Mouse (Mus musculus) CH12.LX (cell line): ENCODE results near the gene Mob1a. TPM values are rescaled to one million over a fixed set of nuclear protein-coding genes. Genes with fewer than 3 reads are reported as not detected.

Experiments used
- DNase-seq: peaks from one replicate; pipeline ENCODE4 v3.0.0-alpha.2; 2013; ENCODE audit errors: extremely low read depth
- H3K27ac ChIP-seq: 2 replicates; pipeline ENCODE4 v1.5.1; 2012; ENCODE audit warnings: low read depth, mild to moderate bottlenecking, control low read depth, moderate library complexity; ENCODE audit not compliant: insufficient read depth
- H3K27me3 ChIP-seq: replicated peaks from 2 replicates; pipeline ENCODE3; 2012; ENCODE audit warnings: inconsistent platforms
- H3K36me3 ChIP-seq, 2 experiments: replicated peaks in 1 of 2; 2 replicates each; pipeline versions ENCODE3 to v1.6.1; 2012; ENCODE audit warnings: inconsistent platforms in 1 of 2, low read length in 1 of 2, mild to moderate bottlenecking in 1 of 2, mixed read lengths in 1 of 2, moderate library complexity in 1 of 2; ENCODE audit not compliant: control insufficient read depth in 1 of 2, insufficient read depth in 1 of 2
- H3K4me1 ChIP-seq, 2 experiments: 2 replicates each; pipeline ENCODE4 v1.6.1; 2012; ENCODE audit warnings: inconsistent platforms in 1 of 2, moderate library complexity in 1 of 2; ENCODE audit not compliant: insufficient read depth in 2 of 2, control insufficient read depth in 1 of 2
- H3K4me2 ChIP-seq: 2 replicates; pipeline ENCODE4 v1.6.1; 2012; ENCODE audit warnings: low read depth, mild to moderate bottlenecking, control low read depth; ENCODE audit not compliant: poor library complexity, insufficient read depth, severe bottlenecking
- H3K4me3 ChIP-seq, 3 experiments: fragments of 150-350 bp in 1 of 3; sonication (generic) in 1 of 3; replicated peaks in 1 of 3; 2 replicates each; pipeline versions ENCODE3 to v1.5.1; 2011 to 2012; ENCODE audit warnings: low read depth in 2 of 3, low read length in 2 of 3, mild to moderate bottlenecking in 2 of 3, moderate library complexity in 2 of 3, control low read depth in 1 of 3, improper control_type of control experiment in 1 of 3, inconsistent platforms in 1 of 3, mixed read lengths in 1 of 3; ENCODE audit not compliant: poor library complexity in 1 of 3
- H3K79me2 ChIP-seq: replicated peaks from 2 replicates; pipeline ENCODE4 v1.6.1; 2012; ENCODE audit warnings: mild to moderate bottlenecking, moderate library complexity; ENCODE audit not compliant: control insufficient read depth, poor library complexity, insufficient read depth, severe bottlenecking; ENCODE audit errors: extremely low read depth
- H3K9ac ChIP-seq: 2 replicates; pipeline ENCODE4 v1.6.1; 2012; ENCODE audit warnings: low read depth, mild to moderate bottlenecking, control low read depth, moderate library complexity; ENCODE audit not compliant: insufficient read depth
- H3K9me3 ChIP-seq: replicated peaks from 2 replicates; pipeline ENCODE3; 2012; ENCODE audit warnings: low read length, inconsistent platforms, mixed read lengths
- BHLHE40 ChIP-seq: IDR thresholded peaks from 2 replicates; pipeline ENCODE4 v1.6.1; 2011; ENCODE audit warnings: mild to moderate bottlenecking, low read depth, low read length, improper control_type of control experiment
- CHD1 ChIP-seq: IDR thresholded peaks from 2 replicates; pipeline ENCODE4 v1.6.1; 2012; ENCODE audit warnings: low read depth, low read length, improper control_type of control experiment, inconsistent platforms
- CHD2 ChIP-seq: IDR thresholded peaks from 2 replicates; pipeline ENCODE4 v1.6.1; 2011; ENCODE audit warnings: low read length, improper control_type of control experiment
- CTCF ChIP-seq, 2 experiments: IDR thresholded peaks in 1 of 2; conservative IDR thresholded peaks in 1 of 2; 2 replicates each; pipeline ENCODE4 v1.5.1; 2011 to 2012; ENCODE audit warnings: low read depth in 2 of 2, low read length in 2 of 2, improper control_type of control experiment in 1 of 2, inconsistent platforms in 1 of 2, mild to moderate bottlenecking in 1 of 2, moderate library complexity in 1 of 2
- E2F4 ChIP-seq: IDR thresholded peaks from 2 replicates; pipeline ENCODE4 v1.6.1; 2011; ENCODE audit warnings: low read depth, low read length, improper control_type of control experiment; ENCODE audit not compliant: insufficient replicate concordance
- ELF1 ChIP-seq: IDR thresholded peaks from 2 replicates; pipeline ENCODE4 v1.6.1; 2014; ENCODE audit warnings: low read depth, mild to moderate bottlenecking, inconsistent platforms, low read length, improper control_type of control experiment
- EP300 ChIP-seq: IDR thresholded peaks from 2 replicates; pipeline ENCODE4 v1.6.1; 2011; ENCODE audit warnings: low read length, improper control_type of control experiment
- ETS1 ChIP-seq: conservative IDR thresholded peaks from 2 replicates; pipeline ENCODE4 v1.6.1; 2012; ENCODE audit warnings: low read depth, mild to moderate bottlenecking, inconsistent platforms, low read length, improper control_type of control experiment, moderate library complexity
- GABPA ChIP-seq: IDR thresholded peaks from 2 replicates; pipeline ENCODE4 v1.6.1; 2012; ENCODE audit warnings: low read depth, low read length, improper control_type of control experiment, inconsistent platforms; ENCODE audit not compliant: insufficient replicate concordance
- HCFC1 ChIP-seq: IDR thresholded peaks from 2 replicates; pipeline ENCODE4 v1.6.1; 2012; ENCODE audit warnings: low read depth, mild to moderate bottlenecking, inconsistent platforms, low read length, improper control_type of control experiment
- IRF4 ChIP-seq: IDR thresholded peaks from 2 replicates; pipeline ENCODE4 v1.6.1; 2014; ENCODE audit warnings: low read depth, mild to moderate bottlenecking, inconsistent platforms, low read length, improper control_type of control experiment
- JUN ChIP-seq: IDR thresholded peaks from 2 replicates; pipeline ENCODE4 v1.6.1; 2011; ENCODE audit warnings: low read depth, mild to moderate bottlenecking, low read length, improper control_type of control experiment, moderate library complexity; ENCODE audit not compliant: insufficient read depth
- JUND ChIP-seq: conservative IDR thresholded peaks from 2 replicates; pipeline ENCODE4 v1.6.1; 2011; ENCODE audit warnings: low read depth, low read length, improper control_type of control experiment
- KAT2A ChIP-seq: IDR thresholded peaks from 2 replicates; pipeline ENCODE4 v1.6.1; 2012; ENCODE audit warnings: low read length, improper control_type of control experiment, inconsistent platforms; ENCODE audit not compliant: insufficient replicate concordance
- MAFK ChIP-seq: IDR thresholded peaks from 2 replicates; pipeline ENCODE4 v1.6.1; 2011; ENCODE audit warnings: low read length, improper control_type of control experiment; ENCODE audit not compliant: insufficient replicate concordance
- MAX ChIP-seq: IDR thresholded peaks from 2 replicates; pipeline ENCODE4 v1.6.1; 2011; ENCODE audit warnings: low read length, improper control_type of control experiment
- MAZ ChIP-seq: IDR thresholded peaks from 2 replicates; pipeline ENCODE4 v1.6.1; 2012; ENCODE audit warnings: low read depth, mild to moderate bottlenecking, inconsistent platforms, low read length, improper control_type of control experiment, moderate library complexity
- MEF2A ChIP-seq: IDR thresholded peaks from 2 replicates; pipeline ENCODE4 v1.6.1; 2014; ENCODE audit warnings: low read depth, mild to moderate bottlenecking, inconsistent platforms, low read length, improper control_type of control experiment, borderline replicate concordance
- MXI1 ChIP-seq: IDR thresholded peaks from 2 replicates; pipeline ENCODE4 v1.6.1; 2011; ENCODE audit warnings: mild to moderate bottlenecking, low read depth, low read length, improper control_type of control experiment
- MYC ChIP-seq: IDR thresholded peaks from 2 replicates; pipeline ENCODE4 v1.6.1; 2011; ENCODE audit warnings: low read depth, mild to moderate bottlenecking, improper control_type of control experiment, low read length
- NELFE ChIP-seq: IDR thresholded peaks from 2 replicates; pipeline ENCODE4 v1.6.1; 2011; ENCODE audit warnings: low read depth, low read length, improper control_type of control experiment
- NRF1 ChIP-seq: IDR thresholded peaks from 2 replicates; pipeline ENCODE4 v1.6.1; 2014; ENCODE audit warnings: low read depth, mild to moderate bottlenecking, inconsistent platforms, low read length, improper control_type of control experiment, moderate library complexity
- PAX5 ChIP-seq: IDR thresholded peaks from 2 replicates; pipeline ENCODE4 v1.6.1; 2012; ENCODE audit warnings: low read length, inconsistent platforms, mixed read lengths
- POLR2A ChIP-seq: IDR thresholded peaks from 2 replicates; pipeline ENCODE4 v1.6.1; 2011; ENCODE audit warnings: low read depth, mild to moderate bottlenecking, improper control_type of control experiment, low read length
- POLR2AphosphoS2 ChIP-seq: IDR thresholded peaks from 2 replicates; pipeline ENCODE4 v1.6.1; 2011; ENCODE audit warnings: low read depth, low read length, improper control_type of control experiment
- RAD21 ChIP-seq: IDR thresholded peaks from 2 replicates; pipeline ENCODE4 v1.6.1; 2011; ENCODE audit warnings: low read depth, mild to moderate bottlenecking, low read length, improper control_type of control experiment, moderate library complexity
- RCOR1 ChIP-seq: conservative IDR thresholded peaks from 2 replicates; pipeline ENCODE4 v1.6.1; 2012; ENCODE audit warnings: low read depth, mild to moderate bottlenecking, inconsistent platforms, low read length, improper control_type of control experiment
- SIN3A ChIP-seq: IDR thresholded peaks from 2 replicates; pipeline ENCODE4 v1.6.1; 2012; ENCODE audit warnings: low read length, improper control_type of control experiment, inconsistent platforms
- SMC3 ChIP-seq: IDR thresholded peaks from 2 replicates; pipeline ENCODE4 v1.6.1; 2011; ENCODE audit warnings: low read depth, low read length, improper control_type of control experiment
- TBP ChIP-seq: conservative IDR thresholded peaks from 2 replicates; pipeline ENCODE4 v1.6.1; 2011; ENCODE audit warnings: low read depth, low read length, improper control_type of control experiment
- TCF12 ChIP-seq: IDR thresholded peaks from 2 replicates; pipeline ENCODE4 v1.6.1; 2014; ENCODE audit warnings: low read depth, mild to moderate bottlenecking, inconsistent platforms, low read length, improper control_type of control experiment
- UBTF ChIP-seq: IDR thresholded peaks from 2 replicates; pipeline ENCODE4 v1.6.1; 2012; ENCODE audit warnings: low read depth, mild to moderate bottlenecking, inconsistent platforms, low read length, improper control_type of control experiment, moderate library complexity
- USF1 ChIP-seq: IDR thresholded peaks from 2 replicates; pipeline ENCODE4 v1.6.1; 2014; ENCODE audit warnings: low read depth, mild to moderate bottlenecking, inconsistent platforms, low read length, improper control_type of control experiment
- USF2 ChIP-seq: conservative IDR thresholded peaks from 2 replicates; pipeline ENCODE4 v1.6.1; 2011; ENCODE audit warnings: low read depth, low read length, improper control_type of control experiment
- ZC3H11A ChIP-seq: IDR thresholded peaks from 2 replicates; pipeline ENCODE4 v1.6.1; 2012; ENCODE audit warnings: low read depth, mild to moderate bottlenecking, inconsistent platforms, low read length, improper control_type of control experiment
- ZKSCAN1 ChIP-seq: IDR thresholded peaks from 2 replicates; pipeline ENCODE4 v1.6.1; 2012; ENCODE audit warnings: low read depth, inconsistent platforms, low read length, improper control_type of control experiment, borderline replicate concordance
- ZMIZ1 ChIP-seq: IDR thresholded peaks from 2 replicates; pipeline ENCODE4 v1.6.1; 2012; ENCODE audit warnings: low read depth, mild to moderate bottlenecking, inconsistent platforms, low read length, improper control_type of control experiment
- ZNF384 ChIP-seq: IDR thresholded peaks from 2 replicates; pipeline ENCODE4 v1.6.1; 2012; ENCODE audit warnings: low read depth, low read length, improper control_type of control experiment, inconsistent platforms
- dilution Hi-C: fragments of 300-500 bp; cut with MboI; formaldehyde crosslinking; loops from 2 replicates; pipeline ENCODE4 v1.14.3; 2020; ENCODE audit warnings: low sequenced_read_pairs; ENCODE audit not compliant: extremely low pct_unique_long_range_greater_than_20kb, extremely low pct_ligation_motif_present
- in situ Hi-C: fragments of 300-500 bp; cut with MboI; formaldehyde crosslinking; loops from 3 replicates; pipeline ENCODE4 v1.14.3; 2019; ENCODE audit warnings: low sequenced_read_pairs, low pct_ligation_motif_present, low pct_unique_long_range_greater_than_20kb, mixed read lengths
- polyA plus RNA-seq: library from polyadenylated mRNA; unstranded; fragments of >175 nt; gene quantifications from 2 replicates; pipeline ENCODE4 v1.2.1, GENCODE M21; 2012; ENCODE audit warnings: low read depth; ENCODE audit not compliant: insufficient read length
- total RNA-seq, 2 experiments: library from RNA; depleted of rRNA; stranded (reverse); fragments of 300-350 nt in 1 of 2; fragments of >200 nt in 1 of 2; gene quantifications; 2 replicates each; pipeline ENCODE4 v1.2.3; 2012 to 2014

The Mob1a gene
- total and polyA plus RNA-seq, 3 experiments = 82.6 to 182 (median 99.8) TPM

DNA sequence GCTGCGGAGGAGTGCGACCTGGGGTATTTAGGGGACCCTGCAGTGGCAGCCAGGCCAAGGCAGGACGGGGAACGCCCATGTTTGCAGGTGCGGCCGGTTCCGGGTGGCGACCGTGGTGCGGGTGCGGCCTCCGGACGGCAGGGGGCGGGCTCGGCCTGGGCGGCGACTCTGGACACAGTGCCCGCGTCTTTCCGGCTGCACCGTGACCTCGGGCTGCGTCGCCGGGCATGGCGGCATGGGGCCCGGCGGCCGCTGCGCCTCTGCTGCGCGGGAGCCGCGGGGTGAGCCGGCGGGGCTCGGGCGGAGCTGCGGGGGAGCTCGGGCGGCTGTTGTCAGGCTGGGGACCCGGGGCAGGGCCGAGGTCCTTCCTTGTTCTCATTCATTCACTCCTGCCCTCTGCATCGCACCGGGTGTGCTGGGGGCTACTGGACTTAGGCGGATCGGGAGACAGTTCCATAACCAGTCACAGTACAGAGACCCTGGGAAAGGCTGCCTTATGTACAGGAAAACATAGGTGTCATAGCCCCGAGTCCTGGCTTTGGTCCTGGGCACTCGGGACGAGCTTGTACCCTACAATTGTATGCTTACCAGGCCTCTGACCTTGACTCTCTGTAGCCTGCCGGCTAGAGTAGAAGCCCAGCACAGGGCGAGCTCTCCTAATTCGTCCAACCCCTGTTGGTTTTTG, 23.6 kb downstream of the Mob1a start:
- peak; percentile 73 for DNase-seq
- dilution Hi-C loops = no loop called here
- Histone ChIP-seq H3K4me3 (peak overlapping the region; percentile 76 to 80 (median 78)), H3K36me3 (peaks cover 32 to 54% of the 10 kb centered on the region in 2 experiments), H3K27me3 (no peaks in the 10 kb centered on the region), H3K4me2 (peak overlapping the region; percentile 73), H3K9me3 (no peaks in the 10 kb centered on the region), H3K9ac (peak overlapping the region; percentile 90)
- no peak for TF ChIP-seq ZKSCAN1
- no peak for TF ChIP-seq ETS1
- peak; percentile 92 for TF ChIP-seq NELFE
- peak; percentile 92 for TF ChIP-seq ELF1
- TF ChIP-seq KAT2A = peak; percentile 59; the same call in 1 of the 2 replicates
- peak; percentile 65 for TF ChIP-seq SMC3
- no peak for TF ChIP-seq ZC3H11A
- TF ChIP-seq TCF12 = peak; percentile 97
- TF ChIP-seq USF2 = no peak
- 0 out of 2 replicates have a peak, but pooled peaks have one; percentile 7 for TF ChIP-seq CHD2
- TF ChIP-seq TBP = no peak
- TF ChIP-seq MAFK = no peak
- peak; percentile 78 for TF ChIP-seq ZMIZ1
- peak; percentile 38; the same call in 1 of the 2 replicates for TF ChIP-seq MAX
- TF ChIP-seq RAD21 = peak; percentile 15
- no peak for TF ChIP-seq JUND
- TF ChIP-seq MXI1 = peak; percentile 92
- no peak for TF ChIP-seq RCOR1
- TF ChIP-seq USF1 = no peak
- TF ChIP-seq UBTF = peak; percentile 49; the same call in 1 of the 2 replicates
- peak; percentile 77 for TF ChIP-seq GABPA
- no peak for TF ChIP-seq E2F4
- TF ChIP-seq ZNF384 = no peak
- peak; percentile 81 for TF ChIP-seq SIN3A
- peak; percentile 63; the same call in 1 of the 2 replicates for TF ChIP-seq NRF1
- no peak for TF ChIP-seq CHD1
- TF ChIP-seq MAZ = no peak
- peak; percentile 26; the same call in 1 of the 2 replicates for TF ChIP-seq POLR2AphosphoS2
- peak; percentile 81 for TF ChIP-seq HCFC1
- TF ChIP-seq MEF2A = peak; percentile 75
- 0 out of 2 replicates have a peak, but pooled peaks have one; percentile 6 for TF ChIP-seq EP300
- no peak; the same call in 1 of the 2 replicates for TF ChIP-seq MYC
- TF ChIP-seq PAX5 = no peak
- TF ChIP-seq JUN = no peak
- TF ChIP-seq IRF4 = peak; percentile 61; the same call in 1 of the 2 replicates
- TF ChIP-seq BHLHE40 = peak; percentile 42; the same call in 1 of the 2 replicates
- TF ChIP-seq CTCF (conservative IDR thresholded peaks at IDR 0.05 in 1 of 2, IDR thresholded peaks at IDR 0.05 in 1 of 2; ENCODE audit: low read depth in 2 of 2, low read length in 2 of 2) = peak in 1 of 2 experiments; percentile 82; a peak in 2 of 4 replicates
- peak; percentile 87 for TF ChIP-seq POLR2A
- TF ChIP-seq, all 38 proteins: peak for 22
- Histone ChIP-seq H3K4me1 (peaks cover 7 to 17% of the 10 kb centered on the region in 2 experiments), H3K79me2 (no peaks in the 10 kb centered on the region), H3K27ac (no peak overlapping the region)
- in situ Hi-C loops = no loop called here
